Mouse (Mus musculus): Measurements from ENCODE around the gene Kmt2e.
"Not testable (repeated sequence)": the region's sequence is repeated elsewhere in the genome, so short reads cannot be mapped to it uniquely, and the experiment has no call there.

Gene Kmt2e

DNA sequence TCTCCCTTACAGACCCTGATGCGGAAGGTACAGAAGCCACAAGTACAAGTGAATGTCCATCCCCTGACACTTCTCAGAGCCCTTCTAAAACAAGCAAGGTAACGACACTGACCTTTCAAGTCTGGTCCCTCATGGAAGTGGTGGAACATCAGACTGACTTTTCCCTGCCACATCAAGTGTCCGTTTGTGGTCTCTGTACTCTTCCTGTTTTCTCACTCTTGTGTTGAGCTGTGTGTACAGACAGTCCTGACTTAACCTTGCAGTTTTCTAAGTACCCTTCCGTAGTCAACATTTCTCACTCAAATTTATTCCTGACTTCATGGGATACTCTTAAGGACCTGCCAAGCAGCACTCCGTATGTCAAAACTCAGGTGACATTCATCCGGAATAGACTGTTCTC, 66.5 kb downstream of the Kmt2e start:
- DNase-seq (ENCODE audit: low spot score in 2 of 2) = no peak

DNA sequence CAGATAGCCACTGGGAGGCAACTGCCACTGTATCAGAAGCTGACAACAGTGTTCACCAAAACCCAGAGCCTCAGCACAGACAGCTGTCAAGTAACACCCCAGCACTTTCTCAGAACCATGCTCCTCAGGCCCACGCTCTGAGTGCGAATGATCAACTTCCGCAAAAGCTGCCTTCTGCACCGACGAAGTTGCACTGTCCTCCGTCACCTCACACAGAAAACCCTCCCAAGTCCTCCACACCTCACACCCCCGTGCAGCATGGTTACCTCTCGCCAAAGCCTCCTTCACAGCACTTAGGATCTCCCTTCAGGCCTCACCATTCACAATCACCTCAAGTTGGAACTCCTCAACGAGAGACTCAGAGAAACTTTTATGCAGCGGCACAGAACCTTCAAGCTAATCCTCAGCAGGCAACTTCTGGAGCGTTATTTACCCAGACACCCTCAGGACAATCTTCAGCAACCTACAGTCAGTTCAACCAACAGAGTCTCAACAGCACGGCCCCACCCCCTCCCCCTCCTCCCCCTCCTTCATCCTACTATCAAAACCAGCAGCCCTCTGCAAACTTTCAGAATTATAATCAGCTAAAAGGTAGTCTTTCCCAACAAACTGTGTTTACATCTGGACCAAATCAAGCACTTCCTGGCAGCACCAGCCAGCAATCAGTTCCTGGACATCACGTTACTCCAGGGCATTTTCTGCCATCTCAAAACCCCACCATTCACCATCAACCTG, 67.5 kb downstream of the Kmt2e start:
- no peak for DNase-seq (ENCODE audit: low spot score in 2 of 2)

DNA sequence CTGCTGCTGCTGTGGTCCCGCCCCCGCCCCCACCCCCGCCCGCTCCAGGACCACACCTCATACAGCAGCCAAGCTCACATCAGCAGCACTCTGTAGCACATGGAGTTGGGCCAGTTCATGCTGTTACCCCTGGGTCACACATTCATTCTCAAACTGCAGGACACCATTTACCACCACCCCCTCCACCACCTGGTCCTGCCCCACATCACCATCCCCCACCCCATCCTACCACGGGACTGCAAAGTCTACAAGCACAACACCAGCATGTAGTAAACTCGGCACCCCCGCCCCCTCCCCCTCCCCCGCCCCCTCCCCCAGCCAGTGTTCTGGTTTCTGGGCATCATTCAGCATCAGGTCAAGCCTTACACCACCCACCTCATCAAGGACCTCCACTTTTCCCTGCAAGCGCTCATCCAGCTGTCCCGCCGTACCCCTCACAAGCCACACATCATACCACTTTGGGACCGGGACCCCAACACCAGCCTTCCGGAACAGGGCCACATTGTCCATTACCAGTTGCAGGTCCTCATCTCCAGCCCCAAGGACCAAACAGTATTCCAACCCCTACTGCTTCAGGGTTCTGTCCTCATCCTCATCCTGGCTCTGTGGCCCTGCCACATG, 68.2 kb downstream of the Kmt2e start:
- no peak for DNase-seq (ENCODE audit: low spot score in 2 of 2)

DNA sequence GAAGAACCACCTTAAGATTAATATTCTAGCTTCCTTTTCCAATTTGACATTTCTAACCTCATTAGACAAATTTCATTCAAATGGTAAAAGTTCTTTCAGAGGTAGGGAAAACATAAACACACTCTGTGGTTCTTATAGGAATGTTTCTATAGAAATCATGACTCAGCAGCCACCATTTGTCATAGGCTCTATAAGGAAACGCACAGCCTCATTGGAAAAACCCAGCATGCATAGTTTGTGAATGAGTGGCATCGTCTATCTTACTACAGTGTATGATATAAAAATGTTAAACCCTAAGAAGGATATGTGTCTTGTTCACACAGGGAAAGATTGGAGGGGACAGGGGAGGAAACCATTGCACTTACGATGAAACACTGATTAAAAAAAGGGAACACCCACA, 71.3 kb downstream of the Kmt2e start:
- no peak for DNase-seq (ENCODE audit: low spot score in 2 of 2)

DNA sequence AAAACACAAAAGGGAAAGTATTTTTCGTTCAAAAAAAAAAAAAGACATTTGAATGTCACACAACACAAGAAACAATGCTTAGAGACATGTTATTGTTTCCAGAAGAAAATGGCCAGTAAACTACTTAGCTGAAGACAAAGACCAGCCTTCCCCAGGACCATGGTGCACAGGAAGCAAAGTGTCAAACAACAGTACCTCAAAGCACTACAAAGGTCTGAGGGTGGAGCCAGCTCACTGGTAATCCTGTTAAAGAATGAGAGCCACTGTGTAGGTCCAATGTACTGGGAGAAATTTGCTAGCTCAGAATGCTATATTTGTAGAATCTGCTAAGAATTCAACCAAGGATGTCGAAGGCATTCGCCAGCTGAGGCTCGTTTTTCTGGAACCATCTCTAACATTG, 73.0 kb downstream of the Kmt2e start:
- DNase-seq (ENCODE audit: low spot score in 2 of 2) = no peak

DNA sequence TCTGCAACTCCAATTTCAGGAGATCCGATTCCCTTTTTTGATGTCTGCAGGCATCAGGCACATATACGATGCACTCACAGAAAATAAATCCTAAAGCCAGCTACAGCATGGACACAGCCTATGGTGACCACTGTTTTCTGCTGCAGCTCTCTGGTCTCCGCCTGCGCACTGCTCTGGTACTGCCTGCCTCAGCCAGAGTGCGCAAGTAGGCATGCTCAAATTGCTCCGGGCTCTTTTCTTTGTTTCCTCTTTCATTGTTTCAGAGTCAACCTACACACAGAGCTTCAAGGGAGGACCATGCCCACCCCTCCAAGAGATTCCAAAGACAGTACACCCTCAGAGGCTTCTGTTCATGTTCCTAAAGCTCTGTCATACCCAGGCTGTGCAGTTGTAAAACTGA, 74.4 kb downstream of the Kmt2e start:
- no peak for DNase-seq (ENCODE audit: low spot score in 2 of 2)

DNA sequence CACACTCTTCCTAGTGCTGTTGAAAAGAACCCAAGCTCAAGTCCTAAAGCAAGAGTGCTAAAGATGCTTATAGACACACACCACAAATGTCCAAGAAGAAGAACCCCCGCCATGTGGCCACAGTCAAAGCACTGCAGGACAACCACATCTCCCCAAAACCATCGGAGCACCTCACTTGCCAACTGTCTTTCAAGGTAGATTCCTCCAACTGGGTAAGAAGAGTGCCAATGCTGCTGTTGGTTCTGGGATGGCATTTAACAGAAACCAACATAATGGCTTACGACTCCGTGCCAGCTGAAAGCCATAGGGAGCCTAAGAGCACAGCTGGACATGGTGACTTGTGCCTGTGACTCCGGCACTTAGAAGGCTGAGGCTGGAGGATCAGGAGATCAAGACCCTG, 77.2 kb downstream of the Kmt2e start:
- DNase-seq (ENCODE audit: low spot score in 2 of 2) = no peak

DNA sequence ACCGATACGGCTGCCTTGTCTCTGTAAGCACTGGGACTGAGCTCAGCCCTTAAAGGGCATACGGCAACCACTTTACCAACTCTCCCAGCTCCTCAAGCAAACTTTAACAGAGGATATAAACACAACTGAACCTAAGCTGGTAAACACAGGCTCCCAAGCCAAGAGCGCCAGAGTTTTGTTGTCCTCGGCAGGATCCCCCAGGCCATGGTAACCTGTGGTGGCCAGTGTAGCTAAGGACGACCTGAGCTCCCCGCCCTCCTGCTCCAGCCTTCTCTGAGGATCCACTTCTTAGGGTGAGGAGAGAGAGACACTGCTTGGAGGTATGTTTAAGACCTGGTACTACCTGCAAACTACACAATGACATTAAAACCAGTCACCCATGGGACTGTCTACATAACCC, 78.3 kb downstream of the Kmt2e start:
- no peak for DNase-seq (ENCODE audit: low spot score in 2 of 2)

DNA sequence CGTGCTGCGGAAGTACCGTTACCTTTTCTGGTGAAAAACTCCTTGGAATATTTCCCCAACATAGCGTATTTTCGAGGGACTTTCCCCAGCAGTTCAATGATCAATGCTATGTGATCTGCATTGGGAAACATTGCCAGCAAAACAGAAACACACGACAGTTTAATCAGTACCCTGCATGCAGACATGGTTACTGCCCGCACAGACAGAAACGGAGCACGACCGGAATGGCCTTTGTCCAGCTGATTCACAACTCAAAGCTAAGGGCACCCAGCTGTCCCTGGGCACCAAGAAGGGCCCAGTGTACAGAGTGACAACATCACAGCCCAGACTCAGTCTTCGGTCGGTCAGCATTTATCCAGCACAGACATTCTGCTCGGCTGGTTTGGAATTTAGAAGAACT, 79.2 kb downstream of the Kmt2e start:
- DNase-seq (ENCODE audit: low spot score in 2 of 2) = no peak

DNA sequence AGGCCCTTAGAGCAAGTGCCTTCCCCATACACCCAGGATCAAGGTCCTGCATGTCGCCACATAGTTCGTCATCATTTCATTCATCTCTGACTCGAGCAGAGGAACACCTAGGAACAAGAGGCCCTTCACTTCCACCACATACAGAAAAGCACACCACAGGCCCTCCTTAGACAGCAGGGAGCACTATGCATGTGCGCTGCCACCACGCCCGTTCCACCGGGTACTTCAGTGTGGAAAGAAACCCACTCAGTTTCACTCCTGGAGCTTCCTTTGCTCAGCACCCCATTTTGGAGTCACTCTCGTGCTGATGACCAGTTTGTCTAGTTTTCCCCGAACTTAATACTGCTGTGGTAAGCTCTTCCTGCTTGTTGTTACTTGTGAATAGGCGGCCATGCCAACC, 80.8 kb downstream of the Kmt2e start:
- DNase-seq (ENCODE audit: low spot score in 2 of 2) = no peak

DNA sequence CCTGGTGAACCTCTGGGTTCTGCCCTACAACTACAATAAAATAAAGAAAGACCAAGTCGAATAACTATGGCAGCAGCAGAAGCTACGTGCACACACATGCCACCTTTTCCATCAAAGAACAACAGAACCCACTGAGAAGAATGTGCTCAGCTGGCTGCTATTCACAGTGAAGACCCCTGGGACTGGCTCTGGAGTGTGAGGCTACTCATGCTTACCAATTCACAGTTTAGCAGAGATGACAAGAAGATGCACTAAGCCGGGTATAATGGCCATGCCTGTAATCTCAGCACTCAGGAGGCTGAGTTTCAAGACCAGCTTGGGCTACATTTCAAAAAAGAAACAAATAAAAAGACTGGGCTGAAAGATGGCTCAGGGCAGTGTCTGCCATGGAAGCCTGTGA, 82.7 kb downstream of the Kmt2e start:
- DNase-seq (ENCODE audit: low spot score in 2 of 2) = no peak

DNA sequence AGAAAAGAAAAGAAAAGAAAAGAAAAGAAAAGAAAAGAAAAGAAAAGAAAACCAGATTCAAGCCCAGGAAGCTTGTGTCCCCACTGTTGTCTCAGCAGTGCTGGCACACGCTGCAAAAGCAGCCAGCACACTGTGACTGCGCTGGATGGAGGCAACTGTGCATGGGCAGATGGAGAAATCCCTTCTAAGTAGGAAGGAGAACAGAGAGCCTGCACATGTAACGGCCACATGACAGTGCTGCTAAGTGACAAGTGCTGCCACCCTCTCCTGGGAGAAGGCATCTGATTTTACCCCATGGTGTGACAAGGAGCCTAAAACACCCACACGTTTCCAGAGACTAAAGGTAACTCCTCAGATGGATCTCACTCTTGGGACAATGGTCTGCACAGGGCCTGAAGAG, 83.6 kb downstream of the Kmt2e start:
- DNase-seq (ENCODE audit: low spot score in 2 of 2) = no peak

DNA sequence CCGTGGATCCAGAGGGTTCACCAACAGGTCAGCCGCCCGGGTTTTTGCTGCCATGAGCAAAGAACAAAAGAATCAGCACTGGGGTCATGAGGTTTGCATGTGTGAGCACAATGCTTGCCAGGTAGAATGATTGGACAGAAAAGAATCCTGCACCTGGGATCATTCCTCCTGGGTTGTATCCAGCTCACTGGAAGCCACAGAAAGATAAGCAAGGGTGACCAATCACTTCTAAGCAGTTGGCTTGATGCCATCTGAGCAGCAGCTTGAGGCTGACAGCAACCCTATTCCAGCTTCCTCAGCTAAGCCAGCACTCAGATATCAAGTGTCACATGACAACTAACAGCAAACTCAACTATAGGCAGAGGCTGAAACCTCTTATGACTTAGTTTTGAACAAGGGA, 84.4 kb downstream of the Kmt2e start:
- DNase-seq (ENCODE audit: low spot score in 2 of 2) = peak in 1 of 2 experiments; percentile 12

DNA sequence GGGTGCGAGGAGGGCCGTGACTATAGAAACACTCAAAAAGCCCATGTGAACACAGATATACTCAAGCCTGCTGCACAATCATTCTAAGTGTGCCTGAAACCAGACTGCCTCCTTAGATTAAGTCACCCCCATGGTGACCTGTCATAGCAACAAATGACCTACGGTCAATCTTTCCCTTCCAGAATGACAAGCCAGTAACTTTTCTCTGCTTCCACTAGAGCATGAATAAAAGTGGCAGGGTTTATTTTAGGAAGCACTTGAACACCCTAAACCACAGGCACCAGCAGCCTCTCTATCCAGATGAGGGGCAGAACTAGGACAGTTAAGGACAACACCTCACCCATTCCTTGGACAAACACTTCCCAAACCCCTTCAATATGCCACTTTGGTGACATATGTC, 85.4 kb downstream of the Kmt2e start:
- DNase-seq (ENCODE audit: low spot score in 2 of 2) = no peak

DNA sequence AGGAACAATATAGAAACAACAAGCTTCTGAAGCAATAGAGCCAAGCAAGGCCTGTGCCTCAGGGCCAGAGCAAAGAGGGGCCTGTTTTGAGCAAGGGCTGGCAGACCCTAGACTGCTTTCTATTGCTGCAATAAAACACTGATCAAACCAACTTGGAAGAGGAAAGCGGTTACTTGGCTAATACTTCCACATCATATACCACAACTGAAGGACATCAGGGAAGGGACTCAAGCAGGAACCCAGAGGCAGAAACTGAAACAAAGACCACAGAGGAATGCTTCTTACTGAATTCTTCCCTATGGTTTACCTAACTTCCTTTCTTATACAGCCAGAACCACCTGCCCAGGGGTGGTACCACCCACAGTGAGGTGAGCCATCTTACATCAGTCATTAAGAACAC, 87.4 kb downstream of the Kmt2e start:
- DNase-seq (ENCODE audit: low spot score in 2 of 2) = no peak

DNA sequence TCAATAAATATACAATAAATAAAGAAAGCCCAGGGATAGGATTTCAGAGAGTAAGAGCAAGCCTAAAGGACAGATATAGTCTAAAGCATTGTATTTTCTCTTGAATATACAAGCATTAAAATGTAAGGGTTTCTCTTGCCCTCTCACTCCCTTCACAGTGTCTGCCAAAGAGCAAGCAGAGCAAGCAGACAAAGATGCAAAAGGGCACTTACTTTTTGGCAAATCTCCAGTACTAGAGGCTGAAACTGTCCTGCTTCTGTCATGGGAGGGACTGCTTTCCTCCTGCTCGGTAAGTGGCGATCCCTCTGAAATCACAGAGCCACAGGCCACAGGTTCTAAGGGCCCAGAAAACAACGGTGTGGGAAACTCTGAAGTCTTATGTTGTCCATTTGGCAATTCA, 89.7 kb downstream of the Kmt2e start:
- no peak for DNase-seq (ENCODE audit: low spot score in 2 of 2)

DNA sequence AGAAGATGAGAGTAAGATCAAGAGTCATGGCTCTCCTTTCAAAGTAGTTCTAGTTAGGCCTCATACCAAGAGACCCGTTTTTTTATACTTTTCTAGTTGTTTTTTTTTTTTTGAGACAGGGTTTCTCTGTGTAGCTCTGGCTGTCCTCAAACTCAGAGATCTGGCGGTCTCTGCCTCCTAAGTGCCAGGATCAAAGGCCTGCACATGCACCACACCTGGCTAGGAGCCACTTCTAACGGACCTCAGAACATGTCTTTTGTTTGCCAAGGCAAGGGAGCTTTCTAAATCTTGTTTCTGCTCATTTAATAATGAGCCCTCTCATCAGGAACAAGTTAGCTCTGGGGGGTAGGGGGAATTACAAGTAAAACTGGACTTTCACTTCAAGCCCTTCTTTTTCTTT, 90.4 kb downstream of the Kmt2e start:
- no peak for DNase-seq (ENCODE audit: low spot score in 2 of 2)

DNA sequence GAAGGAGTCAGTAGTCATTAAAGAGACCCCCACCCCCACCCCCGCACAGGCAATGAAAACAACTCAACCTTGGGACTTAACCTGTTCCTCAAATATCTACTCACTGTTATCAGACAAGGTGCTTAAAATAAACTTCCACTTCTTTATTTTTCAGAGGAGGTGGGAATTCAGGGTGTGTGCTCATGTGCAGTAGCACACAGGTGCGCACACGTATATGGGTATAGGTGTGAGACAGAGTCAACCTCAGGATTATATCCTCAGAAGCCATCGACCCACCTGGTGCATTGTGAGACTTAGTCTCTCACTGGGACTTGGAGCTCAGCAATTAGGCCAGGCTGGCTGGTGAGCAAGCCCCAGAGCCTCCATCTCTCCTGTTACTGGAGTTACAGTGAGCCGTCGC, 96.9 kb downstream of the Kmt2e start:
- DNase-seq (ENCODE audit: low spot score in 2 of 2) = no peak

DNA sequence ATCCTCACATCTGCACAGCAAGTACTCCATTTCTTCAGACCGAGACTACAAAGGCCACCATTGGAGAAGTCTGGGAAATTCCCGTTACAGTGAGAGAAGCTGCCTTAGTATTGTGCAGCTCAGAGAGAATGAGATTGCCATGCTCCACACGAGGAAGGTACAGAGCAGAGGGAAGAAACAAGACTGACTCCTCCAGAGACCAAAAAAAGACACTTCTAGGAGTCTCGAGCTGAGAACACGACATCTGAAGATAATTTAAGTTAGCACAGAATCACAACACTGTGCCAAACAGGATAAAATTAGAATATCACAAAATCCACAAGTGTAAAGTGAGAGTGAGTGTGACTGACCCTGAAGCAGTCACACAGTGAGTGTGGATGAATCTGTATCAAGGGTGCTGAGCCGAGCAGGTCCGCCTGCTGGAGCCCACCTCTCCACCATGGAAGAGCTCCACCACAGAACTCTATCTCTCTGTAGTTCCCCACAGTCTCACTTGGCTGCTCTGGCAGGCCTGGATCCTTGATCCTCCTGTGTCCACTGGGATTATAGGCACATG, 97.4 kb downstream of the Kmt2e start:
- DNase-seq (ENCODE audit: low spot score in 2 of 2) = no peak

DNA sequence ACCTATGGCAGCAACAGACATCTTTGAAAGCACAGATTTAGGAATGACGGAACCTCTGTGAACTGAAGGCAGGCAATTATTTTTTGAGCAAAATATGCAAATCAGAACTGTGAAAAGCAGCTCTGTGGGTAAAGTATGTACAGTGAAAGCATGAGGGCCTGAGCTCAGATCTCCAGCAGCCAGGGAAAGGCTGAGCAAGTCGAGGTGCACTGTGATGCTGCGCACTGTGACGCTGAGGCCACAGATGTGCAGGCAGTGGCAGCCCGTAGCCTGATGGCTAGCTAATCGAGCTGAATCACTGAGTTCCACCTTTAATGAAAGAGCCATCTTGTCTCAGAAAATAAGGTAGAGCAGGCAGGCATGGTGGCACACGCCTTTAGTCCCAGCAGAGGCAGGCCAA, 101.5 kb downstream of the Kmt2e start:
- no peak for DNase-seq (ENCODE audit: low spot score in 2 of 2)

DNA sequence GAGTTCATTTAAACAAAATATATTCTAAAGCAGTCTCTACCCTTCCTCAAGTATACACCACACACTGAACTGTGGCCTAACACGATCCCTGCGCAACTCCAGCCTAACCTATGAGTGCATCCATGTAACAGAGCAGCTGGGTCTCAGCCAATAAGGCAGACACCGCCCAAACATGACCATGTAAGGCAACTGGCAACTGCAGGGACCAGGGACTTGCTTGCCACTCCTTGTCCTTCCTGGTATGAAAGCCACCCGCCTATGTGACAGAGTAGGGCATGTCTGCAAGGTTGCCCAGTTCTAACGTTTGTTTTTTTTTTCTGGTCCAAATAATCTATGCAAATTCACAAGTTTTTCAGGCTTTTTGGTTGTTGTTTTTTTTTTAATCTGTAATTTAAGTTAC, 117.4 kb downstream of the Kmt2e start:
- DNase-seq (ENCODE audit: low spot score in 2 of 2) = peak in 1 of 2 experiments; percentile 6

DNA sequence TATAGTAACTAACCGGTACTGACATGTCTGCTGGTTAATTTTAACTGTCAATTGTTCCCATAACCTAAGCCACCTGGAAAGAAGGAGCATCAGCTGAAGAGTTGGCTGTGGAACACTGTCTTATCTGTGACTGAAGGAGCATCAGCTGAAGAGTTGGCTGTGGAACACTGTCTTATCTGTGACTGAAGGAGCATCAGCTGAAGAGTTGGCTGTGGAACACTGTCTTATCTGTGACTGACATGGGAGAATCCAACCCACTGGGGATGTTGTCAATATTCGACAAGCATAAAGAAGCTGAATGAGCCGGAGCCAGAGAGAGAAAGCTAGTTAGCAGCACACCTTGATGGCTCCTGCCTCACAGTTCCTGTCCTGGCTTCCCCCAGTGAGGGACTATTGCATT, 119.1 kb downstream of the Kmt2e start:
- DNase-seq (ENCODE audit: low spot score in 2 of 2) = not testable (repeated sequence)
